Mouse (Mus musculus) forebrain, embryonic 11.5 days (tissue): Measurements from ENCODE around the gene Slc12a1. TPM values are rescaled to one million over a fixed set of nuclear protein-coding genes. Genes with fewer than 3 reads are reported as not detected.

Source experiments
- ATAC-seq: fragments of 200-750 bp; cut with Nextera tagmentation; replicated peaks from 2 replicates; pipeline ENCODE4 v1.8.0; 2017; ENCODE audit warnings: moderate TSS enrichment; ENCODE audit not compliant: low FRiP score
- DNase-seq: peaks from one replicate; pipeline ENCODE4 v3.0.0-alpha.2; 2017; ENCODE audit warnings: low spot score
- H3K27ac ChIP-seq: fragments of 300-500 bp; sonication (generic); 2 replicates; pipeline ENCODE4 v1.5.1; 2014; ENCODE audit warnings: low read depth, low read length
- H3K27me3 ChIP-seq: fragments of 300-500 bp; sonication (generic); 2 replicates; pipeline ENCODE4 v1.6.1; 2014; ENCODE audit warnings: mild to moderate bottlenecking, low read length, mixed read lengths; ENCODE audit not compliant: control insufficient read depth, insufficient read depth
- H3K36me3 ChIP-seq: fragments of 300-500 bp; sonication (generic); 2 replicates; pipeline ENCODE4 v1.6.1; 2014; ENCODE audit warnings: mild to moderate bottlenecking, low read length, moderate library complexity, mixed read lengths; ENCODE audit not compliant: control insufficient read depth, insufficient read depth
- H3K4me1 ChIP-seq: fragments of 300-500 bp; sonication (generic); replicated peaks from 2 replicates; pipeline ENCODE4 v1.6.1; 2014; ENCODE audit warnings: low read length, mixed read lengths; ENCODE audit not compliant: control insufficient read depth, insufficient read depth
- H3K4me2 ChIP-seq: fragments of 300-500 bp; sonication (generic); 2 replicates; pipeline ENCODE4 v1.6.1; 2014; ENCODE audit warnings: low read depth, mild to moderate bottlenecking, low read length, moderate library complexity, mixed read lengths; ENCODE audit not compliant: severe bottlenecking
- H3K4me3 ChIP-seq: fragments of 300-500 bp; sonication (generic); 2 replicates; pipeline ENCODE4 v1.5.1; 2014; ENCODE audit warnings: low read depth, low read length
- H3K9ac ChIP-seq: fragments of 300-500 bp; sonication (generic); 2 replicates; pipeline ENCODE4 v1.6.1; 2014; ENCODE audit warnings: low read length
- H3K9me3 ChIP-seq: fragments of 300-500 bp; sonication (generic); 2 replicates; pipeline ENCODE4 v1.6.1; 2016; ENCODE audit warnings: low read length, mixed read lengths; ENCODE audit not compliant: control insufficient read depth
- WGBS: fragments of 180-500 bp; shearing (Covaris S2); extraction: QIAGEN DNeasy Blood & Tissue Kit; methylation state at CpG from one replicate; pipeline ENCODE4 v1.1.7; 2014; 5-methylcytosine and 5-hydroxymethylcytosine counted together
- polyA plus RNA-seq: library from polyadenylated mRNA; unstranded; fragments of >200 nt; fragmentation: Nextera tagmentation; extraction: Ambion mirVana; gene quantifications from 2 replicates; pipeline ENCODE4 v1.2.1, GENCODE M21; 2014

Slc12a1 gene
- polyA plus RNA-seq, 1 experiment from 2014 or later, result not detected

GRCm38 (mm10) chr2:125126792-125127191 lies 25.5 kb upstream of the Slc12a1 start:
- 87% methylated on average over 3 of the region's 3 CpGs for WGBS
- no peak for ATAC-seq
- Histone ChIP-seq H3K4me2 (no peak overlapping the region), H3K27ac (no peak overlapping the region), H3K4me3 (no peak overlapping the region), H3K36me3 (no peaks in the 10 kb centered on the region), H3K9me3 (no peaks in the 10 kb centered on the region; the same call in 1 of the 2 replicates), H3K27me3 (no peaks in the 10 kb centered on the region), H3K4me1 (no peaks in the 10 kb centered on the region), H3K9ac (no peak overlapping the region)
- DNase-seq, result no peak

GRCm38 (mm10) chr2:125134113-125134512 lies 18.2 kb upstream of the Slc12a1 start:
- Histone ChIP-seq H3K36me3 (no peaks in the 10 kb centered on the region), H3K4me1 (no peaks in the 10 kb centered on the region), H3K4me2 (no peak overlapping the region), H3K4me3 (no peak overlapping the region), H3K27ac (no peak overlapping the region), H3K9ac (no peak overlapping the region), H3K27me3 (no peaks in the 10 kb centered on the region), H3K9me3 (no peaks in the 10 kb centered on the region)
- WGBS, result 25% methylated on average over 4 of the region's 4 CpGs
- ATAC-seq (no peak), DNase-seq (no peak)

- Histone ChIP-seq H3K9me3 (no peaks in the 10 kb centered on the region), H3K4me3 (peak within 1 kb of the TSS; percentile 28), H3K4me1 (no peaks in the 10 kb centered on the region), H3K4me2 (peak within 1 kb of the TSS; percentile 70), H3K9ac (peak within 1 kb of the TSS; percentile 32; the same call in 1 of the 2 replicates), H3K27ac (no peak within 1 kb of the TSS), H3K36me3 (no peaks in the 10 kb centered on the region), H3K27me3 (no peaks in the 10 kb centered on the region)
- ATAC-seq (peak; percentile 82), DNase-seq (peak; percentile 89)
- WGBS, result 2% methylated on average over 39 of the region's 39 CpGs
Measured at GRCm38 (mm10) chr2:125135903-125136811, 16.1 kb upstream of the Slc12a1 start, which contains the start of gene Ctxn2. TSS of gene Ctxn2 (plus strand) at chr2:125136692.

GRCm38 (mm10) chr2:125136846-125137245 lies 15.5 kb upstream of the Slc12a1 start:
- Histone ChIP-seq H3K36me3 (no peaks in the 10 kb centered on the region), H3K9ac (no peak overlapping the region), H3K27me3 (no peaks in the 10 kb centered on the region), H3K27ac (no peak overlapping the region), H3K4me1 (no peaks in the 10 kb centered on the region), H3K9me3 (no peaks in the 10 kb centered on the region), H3K4me3 (peak overlapping the region; percentile 28; the same call in 1 of the 2 replicates), H3K4me2 (peak overlapping the region; percentile 70)
- no peak for DNase-seq
- no peak for ATAC-seq
- 32% methylated on average over 7 of the region's 7 CpGs for WGBS

GRCm38 (mm10) chr2:125142336-125142735 lies 10.0 kb upstream of the Slc12a1 start:
- H3K36me3 ChIP-seq, result no peaks in the 10 kb centered on the region
- H3K27ac ChIP-seq, result no peak overlapping the region
- ATAC-seq (no peak), DNase-seq (no peak)
- no peak overlapping the region for H3K9ac ChIP-seq
- no peaks in the 10 kb centered on the region for H3K4me1 ChIP-seq
- H3K4me3 ChIP-seq, result no peak overlapping the region
- H3K9me3 ChIP-seq, result no peaks in the 10 kb centered on the region
- no peaks in the 10 kb centered on the region for H3K27me3 ChIP-seq
- H3K4me2 ChIP-seq, result no peak overlapping the region

GRCm38 (mm10) chr2:125154294-125154693 lies 2.0 kb downstream of the Slc12a1 start:
- Histone ChIP-seq H3K27me3 (no peaks in the 10 kb centered on the region), H3K9ac (no peak overlapping the region), H3K36me3 (no peaks in the 10 kb centered on the region), H3K4me1 (no peaks in the 10 kb centered on the region), H3K4me2 (no peak overlapping the region), H3K4me3 (no peak overlapping the region), H3K9me3 (no peaks in the 10 kb centered on the region), H3K27ac (no peak overlapping the region)
- no peak for DNase-seq
- WGBS, result 89% methylated on average over 9 of the region's 9 CpGs
- no peak for ATAC-seq

GRCm38 (mm10) chr2:125155504-125155903 lies 3.2 kb downstream of the Slc12a1 start:
- 35% methylated on average over 2 of the region's 2 CpGs for WGBS
- H3K27ac ChIP-seq, result no peak overlapping the region
- no peaks in the 10 kb centered on the region for H3K36me3 ChIP-seq

GRCm38 (mm10) chr2:125162012-125162470 lies 9.7 kb downstream of the Slc12a1 start:
- H3K27ac ChIP-seq, result no peak overlapping the region
- no peak overlapping the region for H3K4me2 ChIP-seq
- H3K9me3 ChIP-seq, result no peaks in the 10 kb centered on the region
- no peaks in the 10 kb centered on the region for H3K27me3 ChIP-seq
- no peak for ATAC-seq
- DNase-seq, result no peak
- H3K36me3 ChIP-seq, result no peaks in the 10 kb centered on the region
- no peaks in the 10 kb centered on the region for H3K4me1 ChIP-seq
- WGBS, result 73% methylated on average over 4 of the region's 4 CpGs
- H3K4me3 ChIP-seq, result no peak overlapping the region
- no peak overlapping the region for H3K9ac ChIP-seq

More at GRCm38 (mm10) chr2:125155504-125155903, 3.2 kb downstream of the Slc12a1 start:
- H3K4me3 ChIP-seq, result no peak overlapping the region
- H3K4me1 ChIP-seq, result no peaks in the 10 kb centered on the region
- H3K27me3 ChIP-seq, result no peaks in the 10 kb centered on the region
- H3K9me3 ChIP-seq, result no peaks in the 10 kb centered on the region
- H3K9ac ChIP-seq, result no peak overlapping the region
- ATAC-seq, result no peak
- H3K4me2 ChIP-seq, result no peak overlapping the region
- DNase-seq, result no peak
